Mouse (Mus musculus) erythroblast, adult 5-6 weeks (primary cell): ENCODE measurements around the gene Rgl1. TPM values are rescaled to one million over a fixed set of nuclear protein-coding genes. Genes with fewer than 3 reads are reported as not detected.

Source experiments
- ATAC-seq: replicated peaks from 2 replicates; pipeline ENCODE4 v1.8.0; 2016; ENCODE audit warnings: moderate number of reproducible peaks, mild to moderate bottlenecking, moderate TSS enrichment, inconsistent platforms; ENCODE audit not compliant: poor library complexity, low FRiP score, severe bottlenecking
- total RNA-seq, 2 experiments: library from RNA; stranded (forward) in 1 of 2; stranded (reverse) in 1 of 2; fragments of 150-400 nt in 1 of 2; fragments of 200-764, 138-1000 nt in 1 of 2; gene quantifications; 2 replicates each; pipeline versions ENCODE4 v1.2.3 to v1.2.4; 2015 to 2017; ENCODE audit warnings: low replicate concordance in 2 of 2

Gene Rgl1
- total RNA-seq, 2 experiments from 2014 or later: 5.8 to 14.4 TPM

- no peak for ATAC-seq
Measured at GRCm38 (mm10) chr1:152572755-152573469, 193.2 kb downstream of the Rgl1 start.

- no peak for ATAC-seq
Measured at GRCm38 (mm10) chr1:152571340-152571739, 194.8 kb downstream of the Rgl1 start.

DNA sequence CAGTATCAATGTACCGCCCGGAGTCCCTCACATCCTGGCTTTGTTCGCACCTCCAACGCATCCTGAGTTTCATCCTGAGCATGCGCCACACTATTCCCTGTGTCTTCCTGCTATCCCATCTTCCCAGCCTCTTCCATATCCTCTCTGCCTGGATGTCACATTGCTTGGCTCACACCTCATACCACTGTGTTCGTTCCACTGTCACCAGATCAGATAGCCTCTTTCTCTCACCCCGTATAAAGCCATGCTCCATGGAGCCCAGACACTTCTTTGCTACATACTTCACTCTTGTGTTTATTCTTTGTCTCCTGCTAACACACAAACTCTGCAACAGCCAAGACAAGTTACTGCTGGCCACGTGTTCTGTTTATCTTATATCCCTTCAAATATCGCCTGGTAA, 195.5 kb downstream of the Rgl1 start:
- ATAC-seq: peak; percentile 4; the same call in 1 of the 2 replicates

GRCm38 (mm10) chr1:152563282-152563681, 202.9 kb downstream of the Rgl1 start:
- no peak for ATAC-seq

DNA sequence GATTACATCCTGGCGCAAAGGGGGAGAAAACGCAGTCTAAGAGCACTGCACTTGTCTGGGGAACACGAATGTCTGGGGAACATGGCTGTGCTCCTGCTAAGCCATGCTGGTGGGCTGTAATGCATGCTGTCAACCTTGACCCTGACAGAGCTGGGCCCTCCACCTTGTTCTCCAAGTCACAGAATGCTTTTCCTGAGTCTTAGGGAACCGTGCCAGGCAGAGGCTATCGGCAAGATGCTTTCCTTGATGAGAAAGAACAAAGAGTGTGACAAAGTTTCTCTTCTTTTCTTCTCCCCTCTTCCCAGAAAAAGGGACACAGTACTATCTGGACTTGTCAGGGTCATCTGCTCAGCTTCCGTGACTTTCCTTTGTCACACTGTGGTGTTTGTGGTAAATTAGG, 203.3 kb downstream of the Rgl1 start:
- no peak for ATAC-seq

DNA sequence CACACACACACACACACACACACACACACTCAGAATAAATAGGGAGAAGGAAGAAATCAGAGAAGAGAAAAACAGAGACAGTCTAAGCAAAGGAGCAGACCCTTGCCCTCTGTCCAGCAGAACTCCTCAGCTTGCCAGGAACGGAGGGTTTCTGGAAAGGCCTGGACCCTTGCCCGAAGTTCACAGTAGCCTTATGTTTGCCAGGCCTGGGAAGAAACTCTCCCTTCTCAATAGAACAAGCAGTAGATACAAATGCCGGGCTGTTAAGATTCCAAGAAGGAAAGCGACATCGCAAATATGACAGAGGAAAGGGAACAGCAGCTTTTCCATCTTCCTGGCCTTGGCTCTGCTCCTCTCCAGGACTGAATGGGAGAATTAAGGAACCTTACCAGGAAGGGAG, 205.7 kb downstream of the Rgl1 start:
- ATAC-seq: no peak

DNA sequence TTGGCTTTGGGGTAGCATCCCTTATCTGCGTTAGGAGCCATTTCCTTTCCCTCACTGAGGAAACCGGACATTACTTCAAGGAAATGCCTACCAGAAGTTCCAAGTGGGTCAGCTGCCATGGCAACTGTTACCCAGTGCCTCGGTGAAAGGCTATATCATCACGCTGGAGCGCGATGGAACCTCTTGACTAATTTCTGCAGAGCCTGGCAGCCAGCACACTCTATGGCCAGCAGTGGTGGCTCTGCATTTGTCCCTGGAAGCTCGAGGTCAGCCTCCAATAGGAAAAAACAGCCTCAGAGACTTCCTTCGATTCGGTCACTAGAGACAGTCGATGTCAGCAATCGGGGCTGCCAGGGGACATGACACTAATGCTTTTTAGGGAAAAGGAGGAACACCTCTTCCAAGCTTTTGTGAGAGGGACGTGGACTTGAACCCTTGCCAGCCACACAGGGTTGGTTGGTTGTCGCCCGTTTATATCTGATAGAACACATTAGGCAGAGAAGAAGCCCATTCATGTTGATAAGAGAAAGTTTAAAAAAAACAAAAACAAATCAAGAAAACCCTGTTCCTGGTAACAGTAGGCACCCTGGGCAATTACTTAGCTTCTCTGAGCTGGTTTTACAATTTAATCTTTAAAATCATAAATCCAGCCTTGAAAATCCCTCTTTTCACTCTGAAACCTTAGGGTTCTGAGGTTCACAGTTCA, 209.4 kb downstream of the Rgl1 start:
- no peak for ATAC-seq

DNA sequence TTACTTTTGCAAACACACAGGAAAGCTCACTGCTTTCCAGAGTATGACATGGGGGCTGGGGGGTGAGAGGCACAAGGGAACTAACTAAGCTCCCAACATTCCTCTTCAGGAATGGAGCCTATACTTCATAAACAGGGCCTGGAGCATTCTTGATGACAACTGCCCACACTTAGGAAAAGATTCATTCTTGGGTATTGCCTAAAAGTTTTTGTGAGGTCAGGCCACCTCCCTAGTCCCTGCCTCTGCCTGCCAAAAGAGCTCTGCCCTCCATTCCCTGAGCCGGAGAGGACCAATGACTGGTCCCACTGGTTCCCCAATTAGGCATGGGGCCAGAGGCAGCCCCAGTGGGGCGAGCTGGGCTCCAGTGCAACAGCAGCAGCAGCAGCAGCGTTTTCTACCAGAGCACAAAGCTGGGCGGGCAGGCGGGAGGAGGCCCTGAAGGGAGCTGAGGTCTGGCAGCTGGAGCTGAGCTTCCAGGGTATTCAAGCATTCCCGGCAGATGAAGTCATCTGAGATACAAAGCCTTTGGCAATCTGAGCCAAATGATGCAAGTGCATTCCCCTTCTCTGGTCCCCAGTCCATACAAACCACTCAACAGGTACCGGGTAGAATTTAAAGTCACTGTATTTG, 210.1 kb downstream of the Rgl1 start:
- ATAC-seq: no peak

- no peak for ATAC-seq
Measured at GRCm38 (mm10) chr1:152553912-152554547, 212.1 kb downstream of the Rgl1 start.

DNA sequence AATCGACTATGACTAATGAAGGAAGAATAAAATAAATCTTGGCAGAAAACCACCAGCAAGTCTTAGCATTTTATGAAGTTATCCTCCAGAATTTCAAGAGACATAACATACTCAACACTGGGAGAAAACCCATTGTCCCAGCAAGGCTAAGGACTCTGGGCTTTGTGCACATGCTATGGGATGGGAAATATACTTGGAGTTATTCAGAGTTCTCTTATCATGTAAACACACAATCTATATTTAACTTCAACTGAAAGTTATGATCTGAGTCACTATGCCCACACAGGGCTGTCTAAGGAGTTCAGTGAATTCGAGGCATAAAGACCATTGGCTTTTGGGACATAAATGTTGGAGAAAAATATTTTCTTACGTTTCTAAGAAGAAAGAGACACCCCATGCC, 215.2 kb downstream of the Rgl1 start:
- ATAC-seq: no peak

DNA sequence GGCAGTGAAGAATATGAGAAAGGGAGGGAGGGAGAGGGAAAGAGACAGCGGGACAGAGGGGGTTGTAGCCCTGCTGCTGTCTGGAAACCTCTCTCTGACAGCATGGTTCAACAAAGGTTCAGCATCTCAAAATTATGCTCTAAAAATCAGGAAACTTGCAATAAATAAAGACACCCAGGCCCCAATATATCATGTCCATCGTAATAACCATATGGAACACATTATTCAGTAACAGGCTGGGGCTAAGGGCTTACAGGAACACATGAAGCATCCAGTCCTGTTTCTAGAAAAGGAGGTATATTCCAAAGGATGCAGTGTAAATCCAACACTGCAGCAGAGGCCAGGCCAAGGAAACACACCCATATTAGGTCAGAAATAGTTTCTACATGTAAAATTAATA, 215.6 kb downstream of the Rgl1 start:
- ATAC-seq: no peak

- ATAC-seq: no peak
Measured at GRCm38 (mm10) chr1:152549061-152549738, 217.0 kb downstream of the Rgl1 start.

- no peak for ATAC-seq
Measured at GRCm38 (mm10) chr1:152543449-152544159, 222.5 kb downstream of the Rgl1 start.

DNA sequence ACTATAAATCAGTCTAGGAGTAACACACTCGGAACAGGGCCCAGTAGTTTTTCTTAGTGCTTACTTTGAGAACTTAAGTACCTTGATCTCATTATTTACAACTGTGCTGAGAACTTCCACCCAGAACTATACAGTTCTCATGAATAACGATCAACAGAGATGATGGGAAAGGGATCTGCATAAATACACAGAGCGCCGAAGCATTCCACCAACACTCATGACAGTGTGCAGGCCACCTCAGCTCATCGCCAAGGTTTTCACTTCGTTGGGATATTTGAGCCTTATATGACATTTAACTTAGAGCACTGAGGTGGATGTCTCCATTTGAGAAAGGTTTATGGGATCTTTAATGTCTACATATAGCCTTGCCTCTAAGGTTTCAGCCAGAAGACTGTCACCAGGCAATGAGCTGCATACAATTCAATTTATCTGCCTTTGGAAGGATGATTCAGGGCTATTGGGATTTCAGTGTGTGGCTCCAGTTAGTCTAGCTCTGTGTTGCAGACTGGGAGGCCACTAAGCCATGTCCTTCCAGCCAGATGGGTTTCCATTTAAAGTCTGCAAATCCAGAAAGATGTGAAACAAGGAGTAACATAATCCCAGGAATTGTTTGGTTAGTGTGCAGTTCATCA, 223.3 kb downstream of the Rgl1 start:
- ATAC-seq: no peak

DNA sequence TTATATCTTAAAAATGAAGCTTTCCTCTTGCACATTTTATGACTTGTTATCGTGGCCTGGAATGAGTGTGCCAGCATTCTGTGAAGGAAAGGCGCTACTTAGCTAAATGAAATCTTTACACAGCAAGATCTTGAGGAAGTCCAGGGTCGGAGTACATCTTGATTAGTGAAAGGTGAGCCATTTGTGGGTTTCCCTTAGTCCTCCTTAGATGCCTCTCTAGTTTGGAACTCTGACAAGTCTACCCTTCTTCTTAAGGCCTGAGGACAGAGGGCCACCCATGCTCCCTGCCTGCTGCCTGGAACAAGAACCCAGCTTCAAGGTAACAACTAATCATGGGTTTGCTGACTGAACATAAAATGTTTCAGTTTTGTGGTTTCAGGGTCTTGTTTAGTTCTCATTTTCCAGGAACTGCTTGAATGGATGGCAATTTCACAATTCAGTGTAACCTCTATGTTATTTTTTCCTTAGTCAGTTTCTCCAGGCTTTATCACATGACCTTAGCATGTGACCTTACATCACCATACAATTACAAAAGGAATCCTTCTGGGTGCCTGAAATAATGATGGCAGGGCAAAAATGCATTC, 225.8 kb downstream of the Rgl1 start:
- ATAC-seq: no peak

DNA sequence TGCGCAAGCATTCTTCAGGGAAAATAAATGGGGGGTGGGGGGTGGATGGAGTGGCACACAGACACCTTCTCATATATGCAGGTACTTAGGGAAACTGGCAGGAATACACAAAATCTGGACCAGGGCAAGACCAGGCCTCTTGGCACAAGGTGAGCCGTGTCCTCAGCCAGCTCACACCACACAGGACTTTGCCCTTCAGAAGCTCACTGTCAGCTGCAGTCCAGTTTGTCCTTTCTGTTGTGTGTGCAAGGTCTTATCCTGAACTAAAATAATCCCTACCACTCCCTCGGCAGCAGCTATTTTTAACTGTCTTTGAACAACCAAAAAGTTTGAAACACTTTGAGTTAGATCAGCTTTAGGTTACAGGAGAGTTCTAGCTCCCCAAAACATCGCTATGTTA, 227.3 kb downstream of the Rgl1 start:
- ATAC-seq: no peak

- ATAC-seq: no peak
Measured at GRCm38 (mm10) chr1:152537186-152537585, 229.0 kb downstream of the Rgl1 start.

DNA sequence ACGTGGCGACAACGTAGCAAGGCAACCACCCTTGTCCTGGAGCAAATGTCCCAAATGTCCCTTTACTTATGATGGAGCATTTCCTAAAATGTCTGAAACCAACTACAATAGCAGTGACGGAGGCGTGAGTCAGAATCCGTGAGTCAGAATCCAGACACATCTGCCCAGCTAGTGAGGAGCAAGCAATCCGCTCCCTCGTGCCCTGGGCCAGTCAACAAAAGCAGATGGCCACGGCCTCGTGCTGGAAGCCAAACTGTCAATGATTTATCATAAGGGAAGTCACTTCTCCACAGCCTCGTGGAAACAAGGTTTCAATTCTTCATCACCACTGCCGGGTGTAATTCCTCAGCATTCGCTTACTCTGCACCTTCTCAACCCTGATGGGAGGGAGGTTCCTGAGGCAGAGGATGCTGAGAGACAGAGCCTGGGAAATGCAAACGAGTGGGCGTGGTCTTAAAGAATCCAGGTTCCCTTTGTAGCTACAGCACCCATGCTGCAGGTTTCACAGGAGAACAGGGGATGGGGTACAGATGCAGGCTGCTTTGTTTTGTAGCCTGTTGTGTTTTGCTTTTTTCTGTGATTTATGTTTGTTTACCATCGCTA, 229.6 kb downstream of the Rgl1 start:
- ATAC-seq: no peak
